Mouse (Mus musculus): ENCODE measurements around the gene Hnrnpab. TPM values are rescaled to one million over a fixed set of nuclear protein-coding genes. Genes with fewer than 3 reads are reported as not detected.
A peak's percentile ranks its signal among the peaks of the same experiment; 100 is the strongest.
"Not testable (repeated sequence)": the region's sequence is repeated elsewhere in the genome, so short reads cannot be mapped to it uniquely, and the experiment has no call there.

The Hnrnpab gene
- polyA plus RNA-seq, 1 experiment from 2014 or later: 349 TPM

DNA sequence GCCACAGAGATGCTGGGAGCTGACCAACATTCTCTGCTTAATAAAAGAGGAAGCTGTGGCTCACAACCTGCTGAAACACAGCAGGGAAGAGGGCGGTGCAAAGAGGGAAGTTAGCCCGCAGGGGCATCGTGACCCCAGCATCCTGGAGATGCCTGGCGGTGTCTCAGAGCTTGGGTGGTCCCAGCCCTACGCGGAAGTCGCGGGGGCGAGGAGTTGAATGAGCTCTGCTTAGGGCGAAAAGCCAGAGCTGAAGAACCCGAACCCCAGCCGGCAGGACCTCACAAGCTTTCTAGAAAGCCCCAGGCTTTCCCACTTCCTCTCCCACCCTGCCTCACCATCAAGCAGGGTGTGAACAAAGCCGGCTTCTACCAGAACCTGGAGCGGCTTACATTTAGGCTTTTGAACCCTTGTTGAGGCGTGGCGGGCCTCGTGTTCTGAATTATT is 31.3 kb upstream of the Hnrnpab start:
- WGBS: 6% methylated on average over 17 of the region's 17 CpGs
- H3K27me3 ChIP-seq (ENCODE audit: control insufficient read depth, insufficient read depth, low read depth, low read length): no peaks in the 10 kb centered on the region
- no peaks in the 10 kb centered on the region; the same call in 1 of the 2 replicates for H3K36me3 ChIP-seq (ENCODE audit: control insufficient read depth, insufficient read depth, low read length)
- H3K4me1 ChIP-seq (replicated peaks; ENCODE audit: control insufficient read depth, insufficient read depth, low read length): peaks cover 28% of the 10 kb centered on the region
- H3K9me3 ChIP-seq (ENCODE audit: control insufficient read depth, low read length): no peaks in the 10 kb centered on the region
- peak overlapping the region; percentile 45 for H3K9ac ChIP-seq (ENCODE audit: low read length)
- H3K4me3 ChIP-seq (ENCODE audit: low read length): no peak overlapping the region
- peak overlapping the region; percentile 60 for H3K27ac ChIP-seq (ENCODE audit: low read length)
- peak overlapping the region; percentile 44 for H3K4me2 ChIP-seq (ENCODE audit: low read depth, low read length)
- ATAC-seq (ENCODE audit: low read depth): peak; percentile 26; the same call in 1 of the 2 replicates

DNA sequence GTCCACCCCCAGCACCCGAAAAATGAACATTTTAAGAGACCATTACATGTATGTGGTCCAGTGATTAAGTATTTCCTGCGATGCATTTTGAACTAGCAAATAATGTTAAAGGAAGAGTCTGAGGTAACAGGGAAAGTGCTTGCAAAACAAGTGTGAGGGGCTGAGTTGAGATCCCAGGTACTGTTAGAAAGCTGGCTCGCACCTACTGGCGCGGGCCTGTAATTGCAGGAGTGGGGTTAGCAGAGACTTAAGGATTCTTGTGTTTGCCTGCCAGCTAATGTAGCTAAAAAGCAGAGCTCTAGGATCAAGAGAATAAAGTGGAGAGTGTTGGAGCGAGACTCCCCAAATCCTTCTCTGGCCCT is 29.7 kb upstream of the Hnrnpab start:
- Histone ChIP-seq H3K36me3 (ENCODE audit: control insufficient read depth, insufficient read depth, low read length) (no peaks in the 10 kb centered on the region), H3K9ac (ENCODE audit: low read length) (peak overlapping the region; percentile 85), H3K9me3 (ENCODE audit: control insufficient read depth, low read length) (no peaks in the 10 kb centered on the region), H3K27me3 (ENCODE audit: control insufficient read depth, insufficient read depth, low read depth, low read length) (no peaks in the 10 kb centered on the region), H3K4me3 (ENCODE audit: low read length) (peak overlapping the region; percentile 86), H3K4me2 (ENCODE audit: low read depth, low read length) (peak overlapping the region; percentile 82), H3K27ac (ENCODE audit: low read length) (peak overlapping the region; percentile 83), H3K4me1 (replicated peaks; ENCODE audit: control insufficient read depth, insufficient read depth, low read length) (peaks cover 31% of the 10 kb centered on the region)
- peak; percentile 62 for ATAC-seq (ENCODE audit: low read depth)
- WGBS: 5% methylated on average over 6 of the region's 6 CpGs

DNA sequence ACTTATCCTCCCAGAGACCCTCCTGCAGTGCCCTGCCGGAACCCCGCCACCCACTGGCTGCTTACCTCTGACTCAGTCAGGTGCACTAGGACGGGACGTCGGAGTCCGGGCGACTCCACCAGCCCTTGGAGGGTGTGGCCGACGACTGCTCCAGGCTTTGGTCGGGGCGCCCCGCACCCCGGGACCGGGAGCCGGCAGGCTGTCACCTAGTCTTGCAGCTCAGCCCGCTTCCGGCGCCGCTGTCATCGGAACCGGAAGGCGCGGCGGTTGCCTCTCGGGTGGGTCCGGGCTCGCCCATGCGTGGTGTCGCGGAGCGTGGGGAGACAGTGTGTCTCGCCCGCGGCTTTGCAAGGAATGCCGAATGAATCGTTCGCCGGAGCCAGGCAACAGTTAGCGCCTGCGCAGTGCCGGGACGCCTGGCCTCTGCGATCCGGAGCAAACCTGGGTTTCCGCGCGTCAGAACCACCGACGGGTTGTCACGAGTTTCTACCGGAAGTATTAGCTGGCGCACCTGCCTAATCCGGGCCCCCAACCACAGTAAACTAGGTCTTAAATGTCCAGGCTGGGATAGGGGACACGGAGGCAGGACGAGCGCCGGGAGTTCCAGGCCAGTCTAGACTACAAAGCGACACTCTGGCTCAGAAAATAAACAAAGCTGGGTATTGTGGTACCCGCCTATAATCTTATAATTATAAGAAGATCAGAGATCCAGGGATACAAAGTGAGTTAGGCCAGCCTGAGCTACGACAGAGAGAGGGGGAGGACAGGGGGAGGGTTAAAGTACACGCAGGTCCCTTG is 29.1 kb upstream of the Hnrnpab start, which contains the start of gene Rmnd5b:
Gene Rmnd5b (minus strand): TSS at position 372 of the 798 bp plus-strand sequence.
- 0% methylated on average over 54 of the region's 61 CpGs for WGBS
- Histone ChIP-seq H3K4me1 (replicated peaks; ENCODE audit: control insufficient read depth, insufficient read depth, low read length) (peaks cover 27% of the 10 kb centered on the region), H3K27ac (ENCODE audit: low read length) (peak within 1 kb of the TSS; percentile 83), H3K9me3 (ENCODE audit: control insufficient read depth, low read length) (no peaks in the 10 kb centered on the region), H3K4me2 (ENCODE audit: low read depth, low read length) (peak within 1 kb of the TSS; percentile 82), H3K27me3 (ENCODE audit: control insufficient read depth, insufficient read depth, low read depth, low read length) (no peaks in the 10 kb centered on the region), H3K36me3 (ENCODE audit: control insufficient read depth, insufficient read depth, low read length) (no peaks in the 10 kb centered on the region), H3K4me3 (ENCODE audit: low read length) (peak within 1 kb of the TSS; percentile 86), H3K9ac (ENCODE audit: low read length) (peak within 1 kb of the TSS; percentile 85)
- peak; percentile 77 for ATAC-seq (ENCODE audit: low read depth)

DNA sequence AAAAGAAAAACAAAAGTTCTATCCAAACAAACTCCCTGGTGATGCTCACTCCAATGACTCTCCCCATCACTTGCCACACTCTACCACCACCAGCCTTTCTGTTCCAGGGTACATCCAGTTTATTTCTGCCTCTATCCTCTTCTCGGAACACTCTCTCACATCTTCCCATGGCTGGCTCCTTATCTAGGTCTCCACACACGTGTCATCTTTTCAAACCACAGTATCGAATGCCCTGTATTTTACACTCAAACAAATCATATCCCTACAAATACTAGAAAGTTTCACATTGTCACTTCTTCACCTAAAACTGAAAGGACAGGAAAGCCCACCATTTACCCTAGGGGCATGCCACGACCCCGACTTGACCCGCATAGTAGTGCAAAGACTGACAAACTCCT is 28.5 kb upstream of the Hnrnpab start:
- Histone ChIP-seq H3K4me2 (ENCODE audit: low read depth, low read length) (peak overlapping the region; percentile 82), H3K4me1 (replicated peaks; ENCODE audit: control insufficient read depth, insufficient read depth, low read length) (peaks cover 22% of the 10 kb centered on the region), H3K36me3 (ENCODE audit: control insufficient read depth, insufficient read depth, low read length) (no peaks in the 10 kb centered on the region), H3K9me3 (ENCODE audit: control insufficient read depth, low read length) (no peaks in the 10 kb centered on the region), H3K9ac (ENCODE audit: low read length) (peak overlapping the region; percentile 85), H3K27me3 (ENCODE audit: control insufficient read depth, insufficient read depth, low read depth, low read length) (no peaks in the 10 kb centered on the region), H3K4me3 (ENCODE audit: low read length) (peak overlapping the region; percentile 86), H3K27ac (ENCODE audit: low read length) (peak overlapping the region; percentile 83)
- 6% methylated on average over 6 of the region's 6 CpGs for WGBS
- ATAC-seq (ENCODE audit: low read depth): no peak

DNA sequence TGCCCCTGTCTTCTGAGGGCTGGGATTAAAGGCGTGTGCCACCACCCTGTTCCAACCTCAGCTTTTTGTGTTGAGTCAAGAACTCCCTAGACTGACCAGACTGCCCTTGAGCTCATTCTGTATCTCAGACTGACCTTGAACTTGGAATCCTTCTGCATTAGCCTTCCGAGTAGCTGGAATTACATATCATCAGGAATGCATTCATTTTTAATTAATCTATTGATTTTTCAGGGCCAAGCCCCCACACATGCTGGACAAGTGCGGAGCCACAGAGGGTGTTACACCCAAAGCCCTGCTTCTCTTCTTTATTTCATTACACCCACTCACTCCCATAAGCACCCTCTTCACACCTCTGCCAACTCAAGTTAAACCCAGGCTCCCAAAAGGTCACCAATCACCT is 27.1 kb upstream of the Hnrnpab start:
- Histone ChIP-seq H3K9me3 (ENCODE audit: control insufficient read depth, low read length) (no peaks in the 10 kb centered on the region), H3K4me2 (ENCODE audit: low read depth, low read length) (no peak overlapping the region), H3K4me3 (ENCODE audit: low read length) (no peak overlapping the region), H3K27me3 (ENCODE audit: control insufficient read depth, insufficient read depth, low read depth, low read length) (no peaks in the 10 kb centered on the region), H3K27ac (ENCODE audit: low read length) (no peak overlapping the region), H3K4me1 (replicated peaks; ENCODE audit: control insufficient read depth, insufficient read depth, low read length) (peaks cover 22% of the 10 kb centered on the region), H3K36me3 (ENCODE audit: control insufficient read depth, insufficient read depth, low read length) (peaks cover under 1% of the 10 kb centered on the region; the same call in 1 of the 2 replicates), H3K9ac (ENCODE audit: low read length) (no peak overlapping the region)
- 88% methylated on average over 3 of the region's 3 CpGs for WGBS
- no peak for ATAC-seq (ENCODE audit: low read depth)

DNA sequence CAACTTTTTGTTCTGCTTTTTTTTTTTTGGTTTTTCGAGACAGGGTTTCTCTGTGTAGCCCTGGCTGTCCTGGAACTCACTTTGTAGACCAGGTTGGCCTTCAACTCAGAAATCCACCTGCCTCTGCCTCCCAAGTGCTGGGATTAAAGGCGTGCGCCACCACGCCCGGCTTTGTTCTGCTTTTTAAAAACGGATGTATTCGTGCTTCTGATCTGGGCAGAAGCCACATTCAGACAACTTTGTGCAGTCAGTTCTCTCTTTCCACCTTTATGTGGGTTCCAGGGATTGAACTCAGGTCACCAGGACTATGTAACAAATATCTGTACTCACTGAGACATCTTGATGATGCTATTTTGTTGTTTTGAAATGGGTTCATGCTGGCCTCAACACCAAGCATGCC is 26.6 kb upstream of the Hnrnpab start:
- H3K27me3 ChIP-seq (ENCODE audit: control insufficient read depth, insufficient read depth, low read depth, low read length); ATAC-seq (ENCODE audit: low read depth); H3K36me3 ChIP-seq (ENCODE audit: control insufficient read depth, insufficient read depth, low read length); H3K9me3 ChIP-seq (ENCODE audit: control insufficient read depth, low read length); H3K4me3 ChIP-seq (ENCODE audit: low read length); H3K9ac ChIP-seq (ENCODE audit: low read length); H3K27ac ChIP-seq (ENCODE audit: low read length); H3K4me2 ChIP-seq (ENCODE audit: low read depth, low read length): not testable (repeated sequence)
- WGBS: 89% methylated on average over 7 of the region's 7 CpGs
- peaks cover 21% of the 10 kb centered on the region for H3K4me1 ChIP-seq (replicated peaks; ENCODE audit: control insufficient read depth, insufficient read depth, low read length)

DNA sequence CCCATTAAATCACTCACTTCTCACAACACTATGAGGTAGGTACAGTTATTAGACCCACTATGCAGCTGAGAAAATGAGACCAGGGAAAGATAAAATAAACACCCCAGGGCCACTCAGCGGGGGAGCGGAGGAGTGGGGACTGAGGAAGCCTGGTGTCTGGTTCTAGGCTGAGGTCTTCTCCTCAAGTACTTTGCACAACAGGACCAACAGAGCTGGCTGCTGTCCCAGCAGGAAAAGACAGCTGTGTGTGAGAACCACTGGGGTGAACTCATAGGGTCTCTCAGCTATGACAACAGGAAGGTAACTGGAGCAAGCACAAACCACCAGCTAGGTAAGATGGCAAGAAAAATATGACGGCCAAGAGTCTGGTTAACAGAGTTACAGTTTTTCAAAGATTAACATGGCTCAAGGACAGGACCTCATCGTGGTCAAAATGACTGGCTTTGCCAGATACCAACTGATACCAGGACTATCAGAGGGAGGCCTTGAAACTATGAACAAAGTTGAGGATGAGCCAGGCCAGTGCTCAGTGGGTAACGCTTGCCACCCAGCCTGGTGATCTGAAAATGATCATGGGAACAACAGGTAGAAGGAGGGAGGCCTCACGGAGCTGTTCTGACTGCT is 25.6 kb upstream of the Hnrnpab start:
- Histone ChIP-seq H3K4me2 (ENCODE audit: low read depth, low read length) (no peak overlapping the region), H3K9ac (ENCODE audit: low read length) (no peak overlapping the region), H3K9me3 (ENCODE audit: control insufficient read depth, low read length) (no peaks in the 10 kb centered on the region), H3K27ac (ENCODE audit: low read length) (no peak overlapping the region), H3K4me3 (ENCODE audit: low read length) (no peak overlapping the region), H3K36me3 (ENCODE audit: control insufficient read depth, insufficient read depth, low read length) (peaks cover 9% of the 10 kb centered on the region), H3K27me3 (ENCODE audit: control insufficient read depth, insufficient read depth, low read depth, low read length) (no peaks in the 10 kb centered on the region), H3K4me1 (replicated peaks; ENCODE audit: control insufficient read depth, insufficient read depth, low read length) (peaks cover 15% of the 10 kb centered on the region)
- no peak for ATAC-seq (ENCODE audit: low read depth)
- 78% methylated on average over 6 of the region's 6 CpGs for WGBS

DNA sequence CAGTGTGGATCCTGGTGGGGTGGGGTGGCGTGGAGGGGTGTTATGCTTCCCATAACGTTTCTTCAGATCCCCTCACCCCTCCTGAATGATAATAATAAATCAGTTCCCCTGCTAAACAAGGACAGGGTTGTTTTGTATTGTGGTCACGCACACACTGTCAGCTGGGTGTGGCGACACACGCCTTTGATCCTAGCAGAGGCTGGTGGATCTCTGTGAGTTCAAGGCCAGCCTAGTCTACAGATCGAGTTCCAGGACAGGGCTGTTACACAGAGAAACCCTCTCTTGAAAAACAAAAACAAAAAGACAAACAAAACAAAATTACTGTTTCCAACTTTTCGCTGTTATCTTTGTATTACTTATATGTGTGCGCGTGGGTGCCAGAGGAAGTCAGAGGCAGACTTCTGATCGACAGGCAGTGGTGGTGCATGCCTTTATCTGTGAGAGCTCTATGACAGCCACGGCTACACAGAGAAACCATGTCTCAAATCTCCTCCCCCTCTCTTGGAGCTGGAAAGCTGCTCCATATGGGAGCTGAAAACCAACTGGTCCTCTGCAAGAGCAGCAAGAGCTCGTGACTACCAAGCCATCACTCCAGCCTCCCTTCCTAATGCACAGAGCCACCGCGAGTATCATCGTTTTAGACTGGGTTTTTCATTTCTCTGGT is 23.1 kb upstream of the Hnrnpab start:
- H3K27me3 ChIP-seq (ENCODE audit: control insufficient read depth, insufficient read depth, low read depth, low read length): no peaks in the 10 kb centered on the region
- no peak overlapping the region for H3K4me3 ChIP-seq (ENCODE audit: low read length)
- no peak overlapping the region for H3K9ac ChIP-seq (ENCODE audit: low read length)
- H3K36me3 ChIP-seq (ENCODE audit: control insufficient read depth, insufficient read depth, low read length): peaks cover 16% of the 10 kb centered on the region
- peaks cover 7% of the 10 kb centered on the region for H3K4me1 ChIP-seq (replicated peaks; ENCODE audit: control insufficient read depth, insufficient read depth, low read length)
- ATAC-seq (ENCODE audit: low read depth): no peak
- 76% methylated on average over 15 of the region's 15 CpGs for WGBS
- H3K27ac ChIP-seq (ENCODE audit: low read length): no peak overlapping the region
- no peak overlapping the region for H3K4me2 ChIP-seq (ENCODE audit: low read depth, low read length)
- H3K9me3 ChIP-seq (ENCODE audit: control insufficient read depth, low read length): no peaks in the 10 kb centered on the region

DNA sequence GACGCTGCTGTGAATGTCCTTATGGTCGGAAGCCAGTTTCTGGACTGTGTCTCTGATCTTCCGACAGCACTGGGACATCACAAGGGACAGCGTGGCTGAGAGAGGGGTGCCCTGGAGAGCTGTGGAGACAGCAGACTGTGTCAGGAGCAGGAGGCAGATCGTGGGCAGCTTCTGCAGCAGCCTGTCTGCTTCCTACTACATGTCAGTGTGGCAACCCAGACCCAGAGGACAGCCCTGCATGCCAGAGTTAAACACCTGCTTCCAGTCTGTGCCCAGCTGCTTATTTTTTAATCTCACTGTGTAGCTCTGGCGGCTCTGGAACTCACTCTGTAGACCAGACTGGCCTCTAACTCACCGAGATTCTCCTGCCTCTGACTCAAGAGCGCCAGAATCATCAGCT is 21.3 kb upstream of the Hnrnpab start:
- WGBS: 86% methylated on average over 8 of the region's 8 CpGs
- H3K36me3 ChIP-seq (ENCODE audit: control insufficient read depth, insufficient read depth, low read length): peaks cover 27% of the 10 kb centered on the region

More for the DNA sequence above, 21.3 kb upstream of the Hnrnpab start:
- Histone ChIP-seq H3K27ac (ENCODE audit: low read length) (no peak overlapping the region), H3K27me3 (ENCODE audit: control insufficient read depth, insufficient read depth, low read depth, low read length) (no peaks in the 10 kb centered on the region), H3K4me2 (ENCODE audit: low read depth, low read length) (no peak overlapping the region), H3K4me1 (replicated peaks; ENCODE audit: control insufficient read depth, insufficient read depth, low read length) (0 out of 2 replicates have a peak, but pooled peaks cover 3% of the 10 kb centered on the region), H3K9me3 (ENCODE audit: control insufficient read depth, low read length) (no peaks in the 10 kb centered on the region), H3K4me3 (ENCODE audit: low read length) (no peak overlapping the region), H3K9ac (ENCODE audit: low read length) (no peak overlapping the region)
- no peak for ATAC-seq (ENCODE audit: low read depth)

All from lung, embryonic 16.5 days (tissue).